22 mouse cellular contexts compared by ENCODE assay signal in genomic region chr11:40786900-40787299, GRCm38 (mm10). TPM values are rescaled to one million over a fixed set of nuclear protein-coding genes. Genes with fewer than 3 reads are reported as not detected.
DNase-seq lines count a peak whose midpoint lies in the region; ATAC-seq and TF ChIP-seq lines count a peak whose summit lies in the region.
"Had no signal": no experiment of that assay in that cellular context is flagged by ENCODE, and none has a peak within 500 bp of the region (broad histone marks: within the 10 kb centered on the region; RNA-seq: fewer than 3 reads in every experiment).

No protein-coding gene starts in this region.

- 93% methylated on average over 2 of the region's 2 CpGs for WGBS in hindbrain, embryonic 12.5 days

- no peaks in the 10 kb centered on the region for H3K36me3 ChIP-seq in hindbrain, embryonic 12.5 days
- H3K36me3 ChIP-seq: heart, embryonic 10.5 days; hindbrain, embryonic 10.5 days; limb, embryonic 15.5 days; midbrain, embryonic 13.5 days had no signal

- H3K9ac ChIP-seq in hindbrain, embryonic 12.5 days = no peak overlapping the region
- H3K9ac ChIP-seq: forebrain, embryonic 13.5 days; limb, embryonic 15.5 days; midbrain, embryonic 13.5 days had no signal

- H3K4me1 ChIP-seq in hindbrain, embryonic 12.5 days = no peaks in the 10 kb centered on the region
- H3K4me1 ChIP-seq: hindbrain, embryonic 10.5 days; limb, embryonic 15.5 days; midbrain, embryonic 13.5 days had no signal

- H3K27me3 ChIP-seq in hindbrain, embryonic 12.5 days = no peaks in the 10 kb centered on the region
- H3K27me3 ChIP-seq: CH12.LX; forebrain, embryonic 13.5 days; limb, embryonic 15.5 days; midbrain, embryonic 13.5 days had no signal

- intact Hi-C loops in left cerebral cortex, adult 2 months (cut with DNase I) = loop anchor here (2.0 to 10.0 kb wide), 7 partner anchors 104 to 1738 kb away; partner anchors contain the start of gene Gabra1

- peak; percentile 34 to 71 for DNase-seq in frontal cortex, postnatal 36 days (ENCODE audit: low spot score in 2 of 2)
- DNase-seq in frontal cortex, postnatal 14 days (ENCODE audit: low spot score in 2 of 2) = no peak
- DNase-seq in right cerebral cortex, adult 2 months (ENCODE audit: low spot score in 2 of 2) = peak; percentile 36 to 41
- no peak for DNase-seq in right cerebral cortex, postnatal 14 days
- no peak for DNase-seq in left cerebral cortex, adult 2 months (ENCODE audit: extremely low spot score in 1 of 2, low spot score in 2 of 2)
- DNase-seq in telencephalon, adult 2 months (ENCODE audit: low read depth, low spot score) = peak; percentile 89
- no peak for DNase-seq in natural killer cell, adult 2 months (ENCODE audit: low spot score in 2 of 2)
- DNase-seq: adrenal gland, postnatal 36 days; cerebellum, adult 18-20 months; cerebellum, postnatal 36 days; gastrocnemius, adult 2 months; kidney, adult 11 months had no signal

- TF ChIP-seq CTCF in left cerebral cortex, adult 2 months (IDR thresholded peaks at IDR 0.05) = no peak

- no peak overlapping the region for H3K4me3 ChIP-seq in left cerebral cortex, adult 2 months
- H3K4me3 ChIP-seq in hindbrain, embryonic 12.5 days = no peak overlapping the region
- H3K4me3 ChIP-seq: erythroblast, embryonic 14.5 days; forebrain, embryonic 13.5 days; gastrocnemius, adult 2 months; heart, embryonic 10.5 days; hindbrain, embryonic 10.5 days; limb, embryonic 15.5 days; midbrain, embryonic 13.5 days had no signal

- peak overlapping the region; percentile 94 for H3K27ac ChIP-seq in left cerebral cortex, adult 2 months
- H3K27ac ChIP-seq in hindbrain, embryonic 12.5 days = no peak overlapping the region
- H3K27ac ChIP-seq: forebrain, embryonic 13.5 days; gastrocnemius, adult 2 months; heart, embryonic 10.5 days; hindbrain, embryonic 10.5 days; kidney, postnatal 0 days; limb, embryonic 15.5 days; midbrain, embryonic 13.5 days had no signal

- H3K4me2 ChIP-seq in hindbrain, embryonic 12.5 days (replicated peaks) = no peak overlapping the region
- H3K4me2 ChIP-seq: forebrain, embryonic 13.5 days; limb, embryonic 15.5 days; midbrain, embryonic 13.5 days had no signal

- ATAC-seq in hindbrain, embryonic 12.5 days (ENCODE audit: low FRiP score) = no peak
- ATAC-seq: forebrain, embryonic 13.5 days; lung, postnatal 0 days; midbrain, embryonic 13.5 days had no signal

- no peaks in the 10 kb centered on the region for H3K9me3 ChIP-seq in hindbrain, embryonic 12.5 days (replicated peaks)
- H3K9me3 ChIP-seq: forebrain, embryonic 13.5 days; heart, embryonic 10.5 days; hindbrain, embryonic 10.5 days; limb, embryonic 15.5 days; midbrain, embryonic 13.5 days had no signal

RNA-seq across cellular contexts. Expression of gene Ccng1, which starts 31.8 kb away (rescaled TPM):
- total RNA-seq in left cerebral cortex, adult 2 months (2021) = 10 to 100 TPM; 67.3 to 72.7 TPM
- polyA plus RNA-seq in hindbrain, embryonic 12.5 days (2016; fragmentation: Nextera tagmentation; extraction: Ambion mirVana) = 42.9 and 43.1 TPM in 2 replicates

RNA-seq across cellular contexts. Expression of gene Nudcd2, which starts 53.4 kb away (rescaled TPM):
- 10 to 100 TPM; 20.1 to 20.3 TPM for total RNA-seq in left cerebral cortex, adult 2 months (2021)
- polyA plus RNA-seq in hindbrain, embryonic 12.5 days (2016; fragmentation: Nextera tagmentation; extraction: Ambion mirVana) = 126 and 128 TPM in 2 replicates

RNA-seq across cellular contexts. Expression of gene Hmmr, which starts 53.7 kb away (rescaled TPM):
- total RNA-seq in left cerebral cortex, adult 2 months (2021) = under 1 TPM; 0.33 to 0.50 TPM
- polyA plus RNA-seq in hindbrain, embryonic 12.5 days (2016; fragmentation: Nextera tagmentation; extraction: Ambion mirVana) = 34.3 and 36.9 TPM in 2 replicates

Comparison
In these comparisons a context has a peak if more than half of its experiments do, and no peak if none do; other contexts are left out.
1. DNase-seq: peak in frontal cortex, postnatal 36 days (2 of 2), right cerebral cortex, adult 2 months (2 of 2) and telencephalon, adult 2 months (single experiment); none in frontal cortex, postnatal 14 days (0 of 2), right cerebral cortex, postnatal 14 days (single experiment), left cerebral cortex, adult 2 months (0 of 2) and natural killer cell, adult 2 months (0 of 2).